Mouse (Mus musculus): Measurements from ENCODE around the gene Rpl36.

The Rpl36 gene

GRCm38 (mm10) chr17:56654771-56655170 lies 41.6 kb downstream of the Rpl36 start:
- DNase-seq = no peak

GRCm38 (mm10) chr17:56655311-56655710 lies 42.1 kb downstream of the Rpl36 start:
- no peak for DNase-seq

- DNase-seq = no peak
These were observed 43.0 kb downstream of the Rpl36 start for GRCm38 (mm10) chr17:56656171-56656570.

GRCm38 (mm10) chr17:56663659-56664058 lies 50.4 kb downstream of the Rpl36 start:
- no peak for DNase-seq
